Mouse (Mus musculus) intestine, postnatal 0 days (tissue): Measurements from ENCODE around the gene Prune1. TPM values are rescaled to one million over a fixed set of nuclear protein-coding genes. Genes with fewer than 3 reads are reported as not detected.

ENCODE experiments used
- ATAC-seq: fragments of 200-750 bp; cut with Nextera tagmentation; 2 replicates; pipeline ENCODE4 v1.8.0; 2017; ENCODE audit warnings: mild to moderate bottlenecking, moderate TSS enrichment, moderate library complexity
- H3K27ac ChIP-seq: fragments of 300-500 bp; sonication (generic); 2 replicates; pipeline ENCODE4 v1.5.1; 2014; ENCODE audit warnings: mild to moderate bottlenecking, low read depth, low read length, moderate library complexity
- H3K27me3 ChIP-seq: fragments of 300-500 bp; sonication (generic); replicated peaks from 2 replicates; pipeline ENCODE4 v1.6.1; 2014; ENCODE audit warnings: low read length, mixed read lengths; ENCODE audit not compliant: control insufficient read depth, insufficient read depth
- H3K36me3 ChIP-seq: fragments of 300-500 bp; sonication (generic); 2 replicates; pipeline ENCODE4 v1.6.1; 2014; ENCODE audit warnings: mild to moderate bottlenecking, moderate library complexity; ENCODE audit not compliant: control insufficient read depth, insufficient read depth
- H3K4me1 ChIP-seq: fragments of 300-500 bp; sonication (generic); replicated peaks from 2 replicates; pipeline ENCODE4 v1.6.1; 2014; ENCODE audit warnings: antibody characterized with exemption, low read length, mixed read lengths; ENCODE audit not compliant: control insufficient read depth, insufficient read depth
- H3K4me2 ChIP-seq: fragments of 300-500 bp; sonication (generic); replicated peaks from 2 replicates; pipeline ENCODE4 v1.6.1; 2014; ENCODE audit warnings: low read depth, mild to moderate bottlenecking, moderate library complexity
- H3K4me3 ChIP-seq: fragments of 300-500 bp; sonication (generic); 2 replicates; pipeline ENCODE4 v1.5.1; 2014; ENCODE audit warnings: low read depth, low read length
- H3K9ac ChIP-seq: fragments of 300-500 bp; sonication (generic); 2 replicates; pipeline ENCODE4 v1.6.1; 2014; ENCODE audit warnings: mild to moderate bottlenecking, low read depth, low read length
- H3K9me3 ChIP-seq: fragments of 300-500 bp; sonication (generic); 2 replicates; pipeline ENCODE4 v1.6.1; 2016; ENCODE audit warnings: mixed run types; ENCODE audit not compliant: control insufficient read depth
- CTCF ChIP-seq: sonication (generic); IDR thresholded peaks from 2 replicates; pipeline ENCODE4 v1.5.1; 2016; ENCODE audit warnings: low read depth, mild to moderate bottlenecking, control low read depth, antibody characterized with exemption, moderate library complexity
- WGBS: fragments of 180-500 bp; shearing (Covaris S2); extraction: QIAGEN DNeasy Blood & Tissue Kit; methylation state at CpG from one replicate; pipeline ENCODE4 v1.1.7; 2014; 5-methylcytosine and 5-hydroxymethylcytosine counted together
- polyA plus RNA-seq: library from polyadenylated mRNA; unstranded; fragments of >200 nt; fragmentation: Nextera tagmentation; extraction: Ambion mirVana; gene quantifications from 2 replicates; pipeline ENCODE4 v1.2.1, GENCODE M21; 2015

The Prune1 gene
- polyA plus RNA-seq, 1 experiment from 2014 or later, result 9.2 TPM

DNA sequence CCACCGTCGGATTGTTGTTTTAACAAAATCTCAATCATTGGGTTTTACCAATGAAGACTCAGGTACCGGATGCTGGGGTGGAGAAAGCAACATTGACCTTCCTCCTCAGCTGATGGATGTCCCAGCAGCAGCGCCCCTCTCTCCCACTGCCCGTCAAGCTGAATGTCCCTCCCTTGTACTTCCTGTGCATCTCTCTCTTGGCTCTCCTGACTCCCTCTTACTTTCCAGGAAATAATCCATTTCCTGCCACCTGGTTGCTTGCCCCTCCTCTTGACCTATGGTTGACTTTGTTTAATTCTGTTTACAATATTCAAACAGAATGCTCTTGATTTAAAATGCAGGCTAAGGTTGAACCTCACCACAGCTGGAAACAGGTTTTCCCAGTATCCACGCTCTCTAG lies 8.3 kb upstream of the Prune1 start:
- no peak overlapping the region for H3K9ac ChIP-seq
- 64% methylated on average over 6 of the region's 6 CpGs for WGBS
- no peak overlapping the region for H3K4me2 ChIP-seq
- no peak for TF ChIP-seq CTCF
- no peak for ATAC-seq
- no peak overlapping the region for H3K4me3 ChIP-seq
- 0 out of 2 replicates have a peak overlapping the region, but pooled peaks have one; percentile 31 for H3K27ac ChIP-seq
- no peaks in the 10 kb centered on the region for H3K4me1 ChIP-seq
- no peaks in the 10 kb centered on the region for H3K9me3 ChIP-seq
- no peaks in the 10 kb centered on the region for H3K27me3 ChIP-seq
- H3K36me3 ChIP-seq, result peaks cover 45% of the 10 kb centered on the region

DNA sequence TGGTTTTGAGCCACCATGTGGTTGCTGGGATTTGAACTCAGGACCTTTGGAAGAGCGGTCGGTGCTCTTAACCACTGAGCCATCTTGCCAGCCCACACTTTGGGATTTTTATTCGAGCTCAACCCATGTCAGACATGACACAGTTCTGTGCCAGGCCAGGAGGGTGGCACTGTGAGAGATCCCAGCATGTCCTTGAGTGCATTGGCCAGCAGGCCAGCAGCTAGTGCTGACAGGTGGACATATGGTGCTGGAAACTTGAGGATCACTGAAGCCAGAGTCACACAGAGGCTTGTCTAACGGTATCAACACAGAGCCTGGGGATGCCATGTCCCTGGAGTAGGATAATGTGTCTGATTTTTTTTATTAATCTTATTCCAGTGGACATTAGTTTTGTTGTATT lies 7.5 kb upstream of the Prune1 start:
- no peak for ATAC-seq
- Histone ChIP-seq H3K4me2 (no peak overlapping the region), H3K9ac (no peak overlapping the region), H3K27me3 (no peaks in the 10 kb centered on the region), H3K9me3 (no peaks in the 10 kb centered on the region), H3K36me3 (peaks cover 40% of the 10 kb centered on the region), H3K27ac (0 out of 2 replicates have a peak overlapping the region, but pooled peaks have one; percentile 3), H3K4me1 (peaks cover 4% of the 10 kb centered on the region), H3K4me3 (no peak overlapping the region)
- 92% methylated on average over 4 of the region's 4 CpGs for WGBS
- no peak for TF ChIP-seq CTCF

DNA sequence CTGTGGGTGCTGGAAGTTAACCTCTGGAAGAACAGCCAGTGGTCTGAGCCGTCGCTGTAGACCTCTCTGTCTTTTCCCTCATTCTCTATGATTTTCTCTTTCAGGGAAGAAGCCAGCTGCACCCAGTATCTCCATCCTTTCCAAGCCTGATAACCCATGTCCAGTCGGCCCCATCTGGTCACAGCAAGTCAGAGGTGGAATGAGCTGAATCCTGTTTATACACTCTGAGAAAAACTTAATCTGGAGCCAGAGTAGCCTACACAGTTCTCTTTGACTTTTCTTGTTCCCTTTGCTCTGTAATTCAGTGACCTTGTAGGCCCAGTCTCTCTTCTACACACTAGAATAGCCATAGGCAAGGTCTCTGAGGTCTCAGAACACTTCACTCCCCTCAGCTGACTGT lies 5.7 kb upstream of the Prune1 start:
- no peak for ATAC-seq
- no peak overlapping the region for H3K9ac ChIP-seq
- H3K4me3 ChIP-seq, result no peak overlapping the region
- peaks cover 26% of the 10 kb centered on the region for H3K36me3 ChIP-seq
- H3K27ac ChIP-seq, result no peak overlapping the region
- no peak for TF ChIP-seq CTCF
- 86% methylated on average over 3 of the region's 3 CpGs for WGBS
- H3K9me3 ChIP-seq, result no peaks in the 10 kb centered on the region
- H3K4me1 ChIP-seq, result peaks cover 11% of the 10 kb centered on the region
- no peak overlapping the region for H3K4me2 ChIP-seq
- H3K27me3 ChIP-seq, result no peaks in the 10 kb centered on the region

DNA sequence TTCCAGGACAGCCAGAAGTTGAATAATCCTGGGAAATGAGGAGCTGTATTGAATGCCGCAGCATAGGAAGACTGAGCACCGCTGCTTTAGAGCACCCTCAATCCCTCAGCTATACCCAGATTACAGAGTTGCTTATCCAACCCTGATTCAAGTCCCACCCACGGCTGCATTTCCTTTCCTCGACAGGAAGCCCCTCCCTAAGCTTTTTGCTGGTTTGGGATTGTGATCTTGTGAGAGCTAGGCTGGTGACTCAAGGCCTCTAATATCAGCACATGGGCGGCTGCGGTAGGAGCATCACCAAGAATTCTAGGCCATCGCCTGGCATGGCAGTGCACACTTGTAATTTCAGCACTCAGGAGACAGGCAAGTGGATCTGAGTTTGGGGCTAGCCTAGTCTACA lies 4.6 kb upstream of the Prune1 start:
- no peak for ATAC-seq
- Histone ChIP-seq H3K4me1 (peaks cover 11% of the 10 kb centered on the region), H3K9ac (no peak overlapping the region), H3K27ac (no peak overlapping the region), H3K4me3 (no peak overlapping the region), H3K36me3 (peaks cover 26% of the 10 kb centered on the region), H3K9me3 (no peaks in the 10 kb centered on the region), H3K27me3 (no peaks in the 10 kb centered on the region), H3K4me2 (no peak overlapping the region)
- WGBS, result 83% methylated on average over 7 of the region's 7 CpGs
- no peak for TF ChIP-seq CTCF

DNA sequence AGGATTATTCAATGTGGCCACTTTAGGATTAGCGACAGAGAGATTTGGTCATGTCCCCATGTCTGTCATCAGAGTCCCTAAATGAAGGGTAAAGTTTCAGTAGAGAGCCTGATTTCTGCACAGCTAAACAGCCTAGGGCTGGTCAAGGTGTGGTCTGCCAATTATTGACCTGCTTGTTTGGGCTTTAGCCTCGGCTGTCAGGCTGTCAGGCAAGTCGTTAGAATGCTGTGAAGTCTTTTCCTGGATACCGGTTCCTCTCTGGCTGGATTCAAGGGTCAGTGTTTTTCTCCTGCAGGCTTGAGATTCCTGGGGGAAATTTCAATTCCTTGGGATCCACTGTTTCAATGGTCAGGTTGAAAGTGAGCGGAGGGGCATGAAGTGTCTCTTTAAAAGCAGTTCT lies 4.1 kb upstream of the Prune1 start:
- peaks cover 11% of the 10 kb centered on the region for H3K4me1 ChIP-seq
- WGBS, result 48% methylated on average over 5 of the region's 5 CpGs
- TF ChIP-seq CTCF, result no peak
- no peak for ATAC-seq
- H3K9me3 ChIP-seq, result no peaks in the 10 kb centered on the region
- no peaks in the 10 kb centered on the region for H3K27me3 ChIP-seq
- no peak overlapping the region for H3K27ac ChIP-seq
- 0 out of 2 replicates have a peak overlapping the region, but pooled peaks have one; percentile 7 for H3K4me2 ChIP-seq
- H3K4me3 ChIP-seq, result no peak overlapping the region
- peaks cover 26% of the 10 kb centered on the region for H3K36me3 ChIP-seq
- H3K9ac ChIP-seq, result peak overlapping the region; percentile 1; the same call in 1 of the 2 replicates

DNA sequence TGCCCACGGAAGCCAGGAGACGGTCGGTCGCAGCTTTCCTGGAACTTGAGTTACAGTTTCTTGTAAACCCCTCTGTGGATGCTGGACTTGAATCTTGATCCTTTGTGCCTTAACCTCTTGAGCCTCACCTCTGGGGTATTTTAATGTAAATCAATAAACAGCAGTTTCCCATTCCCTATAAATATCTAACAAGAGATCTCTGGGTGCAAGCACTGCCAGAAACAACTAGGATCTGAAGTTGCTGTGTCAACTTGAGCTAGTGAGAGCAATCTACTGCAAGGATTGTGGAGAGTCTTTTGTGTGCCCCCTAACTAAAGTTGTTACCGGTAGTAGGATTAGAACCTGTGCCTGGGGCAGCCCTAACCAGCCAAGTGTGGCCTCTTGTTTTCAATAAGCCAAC lies 3.5 kb upstream of the Prune1 start:
- WGBS, result 86% methylated on average over 5 of the region's 5 CpGs
- H3K4me2 ChIP-seq, result no peak overlapping the region; the same call in 1 of the 2 replicates
- H3K27me3 ChIP-seq, result no peaks in the 10 kb centered on the region
- H3K9me3 ChIP-seq, result no peaks in the 10 kb centered on the region
- H3K9ac ChIP-seq, result 0 out of 2 replicates have a peak overlapping the region, but pooled peaks have one; percentile 1
- TF ChIP-seq CTCF, result no peak
- ATAC-seq, result no peak
- H3K4me1 ChIP-seq, result peaks cover 11% of the 10 kb centered on the region
- H3K36me3 ChIP-seq, result peaks cover 22% of the 10 kb centered on the region
- no peak overlapping the region for H3K27ac ChIP-seq
- no peak overlapping the region for H3K4me3 ChIP-seq
